Mouse (Mus musculus): ENCODE measurements around the gene Gm20517.

Gene Gm20517

GRCm38 (mm10) chr17:47678702-47679101, 67.3 kb downstream of the Gm20517 start:
- DNase-seq (ENCODE audit: low read depth): no peak

GRCm38 (mm10) chr17:47682836-47683235, 71.4 kb downstream of the Gm20517 start:
- DNase-seq (ENCODE audit: low read depth): peak; percentile 59

DNA sequence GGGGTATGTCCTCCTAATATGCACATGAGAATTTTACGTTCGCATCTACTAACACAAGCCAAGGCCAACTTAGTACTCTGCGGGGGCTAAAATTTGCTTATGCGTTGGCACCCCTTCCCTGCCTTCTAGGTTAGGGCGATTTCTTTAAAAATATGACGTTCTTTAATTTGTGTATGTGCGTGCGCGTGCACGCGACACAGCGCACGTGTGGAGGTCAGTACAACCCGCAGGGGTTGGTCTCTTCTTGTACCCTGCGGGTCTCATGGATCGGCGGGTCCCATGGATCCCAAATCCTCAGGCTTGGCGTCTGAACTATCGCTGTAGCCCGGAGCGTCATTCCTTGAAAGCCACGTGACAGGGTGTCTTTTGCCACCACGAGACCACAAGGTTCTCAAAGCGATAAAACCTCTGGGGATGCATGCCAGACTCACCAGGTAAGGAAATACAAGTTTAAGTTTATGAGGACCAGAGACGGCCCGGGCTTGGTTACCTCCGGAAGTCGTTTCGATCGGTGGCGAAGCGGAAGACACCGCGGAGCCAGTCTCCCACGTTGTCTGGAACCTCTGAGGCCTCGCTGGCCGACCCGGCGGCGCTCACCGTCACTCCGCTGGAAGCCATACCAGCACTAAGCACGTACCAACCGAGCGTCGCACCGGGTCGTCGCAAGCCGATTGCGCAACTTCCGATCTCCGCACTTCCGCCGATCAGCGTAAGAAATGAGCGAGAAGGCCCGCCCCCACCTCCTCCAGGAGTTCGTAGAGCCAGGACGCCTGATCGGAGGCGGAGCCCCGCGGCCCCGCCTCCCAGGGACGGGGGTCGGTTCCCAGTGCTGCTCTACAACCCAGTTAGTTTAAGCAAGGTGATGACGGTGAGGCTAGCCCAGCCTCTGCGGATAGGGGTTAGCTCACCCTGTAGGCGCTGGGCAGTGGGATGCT, 76.3 kb downstream of the Gm20517 start:
- DNase-seq (ENCODE audit: low read depth): peak; percentile 98

DNA sequence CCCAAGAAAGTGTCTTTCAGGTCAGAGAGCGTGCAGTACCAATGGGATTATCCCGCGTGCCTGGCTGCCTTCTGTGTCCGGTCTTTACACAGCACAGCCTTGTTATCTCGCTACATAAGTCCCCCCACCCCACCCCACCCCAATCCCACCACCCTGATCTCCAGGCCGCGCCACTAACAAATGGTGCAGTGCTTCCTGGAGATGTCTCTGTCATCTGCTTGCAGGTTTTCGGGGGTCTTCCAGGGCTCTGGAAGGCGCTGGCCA, 76.9 kb downstream of the Gm20517 start, which contains the start of gene Tomm6:
Tomm6 (minus strand) TSS at position 43 of the 264 bp plus-strand sequence.
- no peak for DNase-seq (ENCODE audit: low read depth)

- DNase-seq (ENCODE audit: low read depth): peak; percentile 74
Observed at GRCm38 (mm10) chr17:47688608-47689575, 77.5 kb downstream of the Gm20517 start, which contains the start of gene Frs3. Frs3 (plus strand) TSS chr17:47689030.

DNA sequence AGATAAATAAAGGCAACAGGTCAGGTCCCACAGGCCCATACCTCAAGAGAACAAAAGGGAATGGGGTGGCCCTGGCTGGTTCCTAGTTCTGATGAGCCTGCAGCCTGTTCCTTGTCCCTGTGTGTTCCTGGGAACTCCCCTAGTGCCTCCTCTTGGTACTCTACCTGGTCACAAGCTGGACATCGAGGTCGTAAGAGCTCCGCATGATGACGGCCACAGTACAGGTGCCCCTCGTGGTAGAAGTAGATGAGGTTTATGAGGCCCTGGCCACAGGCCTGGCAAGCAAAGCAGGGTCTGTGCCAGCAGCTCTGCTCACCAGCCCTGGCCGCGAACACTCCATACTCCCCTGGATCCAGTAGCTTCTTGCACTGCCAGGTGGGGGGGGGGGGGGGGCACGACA, 78.5 kb downstream of the Gm20517 start:
- DNase-seq (ENCODE audit: low read depth): no peak

GRCm38 (mm10) chr17:47691650-47692049, 80.3 kb downstream of the Gm20517 start:
- DNase-seq (ENCODE audit: low read depth): no peak

- no peak for DNase-seq (ENCODE audit: low read depth)
Observed at GRCm38 (mm10) chr17:47693671-47694441, 82.5 kb downstream of the Gm20517 start.

GRCm38 (mm10) chr17:47694442-47694502, 82.9 kb downstream of the Gm20517 start, which contains the start of gene Gm21981:
Gm21981 (minus strand) TSS chr17:47694455.
- no peak for DNase-seq (ENCODE audit: low read depth)

- DNase-seq (ENCODE audit: low read depth): peak; percentile 96
Observed at GRCm38 (mm10) chr17:47694503-47695336, 83.3 kb downstream of the Gm20517 start, which contains the start of gene Prickle4. Prickle4 (minus strand) TSS chr17:47694736.

DNA sequence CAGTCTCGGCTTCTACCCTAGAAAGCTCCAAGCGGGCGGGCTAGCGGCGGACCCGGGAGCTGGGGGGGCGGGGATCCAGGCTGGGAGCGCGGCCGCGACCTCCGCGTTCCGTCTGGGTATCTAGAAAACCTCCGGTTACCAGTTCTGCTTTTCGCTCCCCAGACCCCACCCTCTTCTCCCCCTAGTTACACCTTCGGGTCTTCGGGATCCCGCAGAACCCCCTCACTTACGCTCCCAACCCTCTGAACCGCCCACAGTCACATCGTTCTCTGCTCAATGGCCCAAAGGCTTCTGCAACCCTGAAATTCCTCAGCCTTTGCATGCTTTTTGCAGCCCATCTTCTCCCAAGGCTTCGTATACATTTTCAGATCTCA, 83.9 kb downstream of the Gm20517 start:
- DNase-seq (ENCODE audit: low read depth): no peak

DNA sequence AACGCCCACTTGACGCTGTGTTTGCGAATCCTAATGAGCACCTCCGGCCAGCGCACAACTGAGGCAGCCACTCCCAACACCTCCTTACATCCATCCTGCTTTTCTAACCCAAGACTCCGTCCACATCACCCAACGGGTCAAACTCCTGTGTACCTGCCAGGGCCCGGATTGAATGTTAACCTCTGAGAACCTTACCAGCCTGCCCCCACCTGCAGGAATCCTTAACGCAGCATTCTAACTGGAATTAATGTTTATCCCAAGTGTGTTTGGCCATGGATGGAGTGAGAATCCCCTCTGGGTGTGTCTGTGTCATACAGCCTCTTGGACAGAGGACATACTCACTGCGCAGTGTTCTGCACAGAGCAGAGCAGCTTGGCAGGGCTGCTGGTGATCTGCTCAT, 86.8 kb downstream of the Gm20517 start:
- no peak for DNase-seq (ENCODE audit: low read depth)

DNA sequence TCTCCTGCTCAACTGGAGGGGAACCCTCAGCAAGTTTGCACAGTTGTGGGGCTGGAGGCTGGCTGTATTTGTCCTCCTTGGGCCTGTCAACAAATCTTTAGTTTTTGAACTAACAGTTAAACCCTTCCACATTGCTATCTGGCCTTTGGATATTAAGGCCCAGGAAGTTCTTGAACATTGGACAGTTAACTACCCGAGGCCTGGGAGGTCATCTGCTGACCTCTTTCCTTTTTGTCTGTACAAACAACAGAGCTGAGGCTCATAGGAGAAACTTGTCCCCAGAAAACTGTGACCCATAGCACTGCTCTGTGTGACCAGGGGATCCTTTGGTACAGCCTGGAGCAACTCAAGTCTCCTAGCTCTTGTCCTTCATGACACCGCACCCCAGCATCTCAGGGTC, 87.7 kb downstream of the Gm20517 start:
- DNase-seq (ENCODE audit: low read depth): no peak

DNA sequence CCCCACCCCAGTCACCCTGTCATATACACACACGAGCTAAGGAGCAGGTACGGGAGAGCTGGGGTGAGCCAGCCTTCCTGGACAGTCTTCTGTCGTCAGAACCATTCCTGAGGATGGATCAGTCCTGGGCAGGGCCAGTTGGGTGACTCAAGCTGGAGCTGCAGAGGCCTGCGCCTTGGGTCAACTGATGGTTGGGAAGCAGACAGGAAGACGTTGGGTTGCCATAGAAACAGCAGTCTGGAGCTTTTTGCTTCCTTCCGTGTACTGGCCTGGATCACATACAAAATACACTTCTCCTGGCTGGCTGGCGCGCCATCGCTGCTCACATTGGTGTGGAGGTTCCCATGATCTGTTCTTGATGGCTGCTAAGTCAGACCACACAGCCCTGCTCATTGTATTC, 90.4 kb downstream of the Gm20517 start:
- no peak for DNase-seq (ENCODE audit: low read depth)

DNA sequence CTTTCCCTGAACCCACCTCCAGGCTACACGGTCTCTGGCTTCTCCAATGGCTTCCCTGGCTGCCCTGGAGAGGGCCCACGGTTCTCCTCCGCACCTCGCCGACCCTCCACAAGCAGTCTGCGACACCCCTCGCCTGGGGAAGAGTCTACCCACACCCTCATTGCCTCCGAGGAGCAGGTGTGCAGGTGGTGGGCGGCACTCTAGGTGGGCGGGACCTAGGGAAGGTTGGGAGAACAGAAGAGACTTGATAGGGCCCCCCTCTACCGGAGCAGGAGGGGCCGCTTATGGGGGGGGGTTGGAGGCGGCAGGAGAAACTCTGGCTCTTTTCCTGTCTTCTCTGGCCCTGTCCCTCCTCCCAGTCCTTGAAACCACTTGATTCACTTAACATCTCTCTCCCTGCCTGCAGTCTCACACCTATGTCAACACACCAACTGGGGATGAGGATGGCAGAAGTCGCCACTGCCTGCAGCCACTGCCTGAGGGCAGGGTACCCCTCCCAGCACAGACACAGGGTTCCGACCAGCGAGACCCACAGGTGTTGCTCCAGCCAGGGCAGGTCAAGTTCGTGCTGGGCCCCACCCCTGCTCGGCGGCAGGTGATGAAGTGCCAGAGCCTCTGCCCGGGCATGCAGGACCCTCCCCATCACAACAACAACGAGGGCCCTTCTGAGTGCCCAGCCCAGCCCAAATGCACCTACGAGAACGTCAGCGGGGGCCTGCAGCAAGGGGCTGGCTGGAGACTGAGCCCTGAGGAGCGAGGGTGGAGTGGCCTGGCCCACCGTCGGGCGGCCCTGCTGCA, 91.4 kb downstream of the Gm20517 start:
- DNase-seq (ENCODE audit: low read depth): no peak

GRCm38 (mm10) chr17:47703556-47703955, 92.2 kb downstream of the Gm20517 start:
- no peak for DNase-seq (ENCODE audit: low read depth)

- DNase-seq (ENCODE audit: low read depth): no peak
Observed at GRCm38 (mm10) chr17:47704692-47705091, 93.3 kb downstream of the Gm20517 start.

GRCm38 (mm10) chr17:47706196-47706595, 94.8 kb downstream of the Gm20517 start:
- no peak for DNase-seq (ENCODE audit: low read depth)

DNA sequence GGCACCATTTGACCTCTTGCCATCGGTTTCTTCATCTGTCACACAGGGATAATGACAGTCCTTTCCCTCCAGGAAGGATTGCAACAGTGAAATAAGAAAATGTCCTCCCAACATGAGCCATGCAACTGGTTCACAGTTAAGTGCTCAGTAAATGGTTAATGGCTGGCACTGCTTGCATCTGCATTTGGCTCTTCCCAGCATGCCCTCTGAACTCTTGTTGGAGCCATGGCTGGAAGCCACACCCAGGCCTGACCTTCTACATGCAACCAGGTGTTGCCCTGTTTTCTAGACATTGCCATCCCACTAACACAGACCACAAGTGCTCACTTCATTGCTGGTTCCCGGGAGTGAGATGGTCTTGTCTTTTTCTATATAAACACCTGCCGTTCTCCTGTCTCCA, 96.6 kb downstream of the Gm20517 start:
- no peak for DNase-seq (ENCODE audit: low read depth)

DNA sequence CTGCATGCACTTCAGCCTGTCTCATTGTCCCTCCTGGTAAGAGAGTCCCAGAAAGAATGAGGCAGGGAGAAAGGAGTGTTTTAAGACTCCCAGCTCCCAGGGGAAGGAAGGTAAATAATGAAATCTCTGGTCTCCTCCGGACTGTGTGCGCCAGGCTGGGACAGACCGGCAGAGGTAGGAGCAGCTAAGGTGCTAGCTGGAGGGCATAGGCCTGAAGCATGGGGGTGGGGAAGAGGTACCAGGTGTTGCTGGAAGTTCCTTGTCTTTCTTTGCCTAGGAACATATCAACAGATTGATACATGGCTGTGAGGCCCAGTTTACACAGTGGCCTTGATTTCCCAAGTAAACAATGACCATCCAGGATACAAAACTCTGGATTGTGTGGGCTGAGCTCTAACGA, 97.6 kb downstream of the Gm20517 start:
- no peak for DNase-seq (ENCODE audit: low read depth)

DNA sequence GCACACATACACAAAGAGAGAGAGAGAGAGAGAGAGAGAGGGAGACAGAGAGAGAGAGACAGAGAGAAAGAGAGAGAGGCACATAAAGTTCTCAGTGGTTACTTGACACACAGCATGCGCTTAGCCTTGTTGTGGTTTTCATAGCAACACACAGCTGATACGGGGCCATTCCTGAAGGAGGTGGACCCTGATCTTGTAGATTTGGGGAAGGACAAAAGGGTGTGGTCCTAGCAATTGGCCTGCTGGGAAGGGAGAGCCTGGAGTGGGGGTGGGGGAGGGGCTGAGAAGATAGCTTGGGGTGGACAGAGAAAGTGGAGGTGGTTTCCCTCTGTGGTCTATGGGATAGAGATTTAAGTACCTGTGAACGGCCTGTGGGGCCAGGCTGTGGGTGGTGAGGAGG, 98.6 kb downstream of the Gm20517 start:
- no peak for DNase-seq (ENCODE audit: low read depth)

Measured in induced T-regulatory cell, adult 2 months (primary cell).